Mouse (Mus musculus): ENCODE measurements around the gene Pxdc1. TPM values are rescaled to one million over a fixed set of nuclear protein-coding genes. Genes with fewer than 3 reads are reported as not detected.

Pxdc1 gene
- polyA plus RNA-seq, 1 experiment = 119 TPM

GRCm38 (mm10) chr13:34624414-34624813 lies 28.9 kb downstream of the Pxdc1 start:
- Histone ChIP-seq H3K27me3 (ENCODE audit: control insufficient read depth, insufficient read depth, low read length) (no peaks in the 10 kb centered on the region), H3K27ac (ENCODE audit: insufficient read depth, low read depth, low read length) (no peak overlapping the region), H3K36me3 (ENCODE audit: control insufficient read depth, insufficient read depth, low read length) (peaks cover 5% of the 10 kb centered on the region), H3K4me1 (ENCODE audit: control insufficient read depth, insufficient read depth, insufficient read length, low read length) (no peaks in the 10 kb centered on the region), H3K4me3 (ENCODE audit: low read depth, low read length) (no peak overlapping the region)
- TF ChIP-seq POLR2A (IDR thresholded peaks at IDR 0.05; ENCODE audit: low read depth, low read length) (no peak), CTCF (IDR thresholded peaks at IDR 0.05; ENCODE audit: extremely low read depth, insufficient read length, insufficient replicate concordance, low read depth, low read length) (no peak)
- 82% methylated on average over 2 of the region's 2 CpGs for WGBS

GRCm38 (mm10) chr13:34612402-34612801 lies 40.9 kb downstream of the Pxdc1 start:
- H3K36me3 ChIP-seq (ENCODE audit: control insufficient read depth, insufficient read depth, low read length) = no peaks in the 10 kb centered on the region
- TF ChIP-seq POLR2A (IDR thresholded peaks at IDR 0.05; ENCODE audit: low read depth, low read length) (no peak), CTCF (IDR thresholded peaks at IDR 0.05; ENCODE audit: extremely low read depth, insufficient read length, insufficient replicate concordance, low read depth, low read length) (no peak)
- H3K27me3 ChIP-seq (ENCODE audit: control insufficient read depth, insufficient read depth, low read length) = no peaks in the 10 kb centered on the region
- 72% methylated on average over 2 of the region's 2 CpGs for WGBS
- no peak overlapping the region for H3K27ac ChIP-seq (ENCODE audit: insufficient read depth, low read depth, low read length)
- no peaks in the 10 kb centered on the region for H3K4me1 ChIP-seq (ENCODE audit: control insufficient read depth, insufficient read depth, insufficient read length, low read length)
- H3K4me3 ChIP-seq (ENCODE audit: low read depth, low read length) = no peak overlapping the region

- TF ChIP-seq CTCF (IDR thresholded peaks at IDR 0.05; ENCODE audit: extremely low read depth, insufficient read length, insufficient replicate concordance, low read depth, low read length) = no peak
- TF ChIP-seq POLR2A (IDR thresholded peaks at IDR 0.05; ENCODE audit: low read depth, low read length) = no peak
- 57% methylated on average over 1 of the region's 1 CpGs for WGBS
Observed at GRCm38 (mm10) chr13:34609711-34610110, 43.6 kb downstream of the Pxdc1 start.

GRCm38 (mm10) chr13:34607079-34607478 lies 46.2 kb downstream of the Pxdc1 start:
- H3K27ac ChIP-seq (ENCODE audit: insufficient read depth, low read depth, low read length) = no peak overlapping the region
- no peaks in the 10 kb centered on the region for H3K27me3 ChIP-seq (ENCODE audit: control insufficient read depth, insufficient read depth, low read length)
- H3K36me3 ChIP-seq (ENCODE audit: control insufficient read depth, insufficient read depth, low read length) = no peaks in the 10 kb centered on the region
- H3K4me3 ChIP-seq (ENCODE audit: low read depth, low read length) = no peak overlapping the region
- TF ChIP-seq POLR2A (IDR thresholded peaks at IDR 0.05; ENCODE audit: low read depth, low read length) = no peak
- no peak for TF ChIP-seq CTCF (IDR thresholded peaks at IDR 0.05; ENCODE audit: extremely low read depth, insufficient read length, insufficient replicate concordance, low read depth, low read length)
- 74% methylated on average over 2 of the region's 2 CpGs for WGBS
- H3K4me1 ChIP-seq (ENCODE audit: control insufficient read depth, insufficient read depth, insufficient read length, low read length) = no peaks in the 10 kb centered on the region

More at GRCm38 (mm10) chr13:34609711-34610110, 43.6 kb downstream of the Pxdc1 start:
- Histone ChIP-seq H3K27ac (ENCODE audit: insufficient read depth, low read depth, low read length) (no peak overlapping the region), H3K27me3 (ENCODE audit: control insufficient read depth, insufficient read depth, low read length) (no peaks in the 10 kb centered on the region), H3K36me3 (ENCODE audit: control insufficient read depth, insufficient read depth, low read length) (no peaks in the 10 kb centered on the region), H3K4me3 (ENCODE audit: low read depth, low read length) (no peak overlapping the region), H3K4me1 (ENCODE audit: control insufficient read depth, insufficient read depth, insufficient read length, low read length) (no peaks in the 10 kb centered on the region)

GRCm38 (mm10) chr13:34605884-34606283 lies 47.4 kb downstream of the Pxdc1 start:
- no peaks in the 10 kb centered on the region for H3K27me3 ChIP-seq (ENCODE audit: control insufficient read depth, insufficient read depth, low read length)
- WGBS = 88% methylated on average over 3 of the region's 3 CpGs
- no peaks in the 10 kb centered on the region for H3K36me3 ChIP-seq (ENCODE audit: control insufficient read depth, insufficient read depth, low read length)
- H3K4me1 ChIP-seq (ENCODE audit: control insufficient read depth, insufficient read depth, insufficient read length, low read length) = no peaks in the 10 kb centered on the region
- no peak overlapping the region for H3K27ac ChIP-seq (ENCODE audit: insufficient read depth, low read depth, low read length)
- TF ChIP-seq POLR2A (IDR thresholded peaks at IDR 0.05; ENCODE audit: low read depth, low read length) (no peak), CTCF (IDR thresholded peaks at IDR 0.05; ENCODE audit: extremely low read depth, insufficient read length, insufficient replicate concordance, low read depth, low read length) (no peak)
- H3K4me3 ChIP-seq (ENCODE audit: low read depth, low read length) = no peak overlapping the region

GRCm38 (mm10) chr13:34605206-34605605 lies 48.1 kb downstream of the Pxdc1 start:
- H3K36me3 ChIP-seq (ENCODE audit: control insufficient read depth, insufficient read depth, low read length) = no peaks in the 10 kb centered on the region
- no peaks in the 10 kb centered on the region for H3K27me3 ChIP-seq (ENCODE audit: control insufficient read depth, insufficient read depth, low read length)
- no peak overlapping the region for H3K27ac ChIP-seq (ENCODE audit: insufficient read depth, low read depth, low read length)
- no peak overlapping the region for H3K4me3 ChIP-seq (ENCODE audit: low read depth, low read length)
- 78% methylated on average over 5 of the region's 5 CpGs for WGBS
- TF ChIP-seq POLR2A (IDR thresholded peaks at IDR 0.05; ENCODE audit: low read depth, low read length) = no peak
- no peak for TF ChIP-seq CTCF (IDR thresholded peaks at IDR 0.05; ENCODE audit: extremely low read depth, insufficient read length, insufficient replicate concordance, low read depth, low read length)
- H3K4me1 ChIP-seq (ENCODE audit: control insufficient read depth, insufficient read depth, insufficient read length, low read length) = no peaks in the 10 kb centered on the region

GRCm38 (mm10) chr13:34604406-34604805 lies 48.9 kb downstream of the Pxdc1 start:
- Histone ChIP-seq H3K27ac (ENCODE audit: insufficient read depth, low read depth, low read length) (no peak overlapping the region), H3K4me3 (ENCODE audit: low read depth, low read length) (no peak overlapping the region), H3K27me3 (ENCODE audit: control insufficient read depth, insufficient read depth, low read length) (no peaks in the 10 kb centered on the region), H3K36me3 (ENCODE audit: control insufficient read depth, insufficient read depth, low read length) (no peaks in the 10 kb centered on the region), H3K4me1 (ENCODE audit: control insufficient read depth, insufficient read depth, insufficient read length, low read length) (no peaks in the 10 kb centered on the region)
- TF ChIP-seq CTCF (IDR thresholded peaks at IDR 0.05; ENCODE audit: extremely low read depth, insufficient read length, insufficient replicate concordance, low read depth, low read length) = no peak
- no peak for TF ChIP-seq POLR2A (IDR thresholded peaks at IDR 0.05; ENCODE audit: low read depth, low read length)
- WGBS = 71% methylated on average over 1 of the region's 1 CpGs

All from small intestine, adult 2 months (tissue).